8 mouse cellular contexts compared by ENCODE assay signal in the genomic region with DNA sequence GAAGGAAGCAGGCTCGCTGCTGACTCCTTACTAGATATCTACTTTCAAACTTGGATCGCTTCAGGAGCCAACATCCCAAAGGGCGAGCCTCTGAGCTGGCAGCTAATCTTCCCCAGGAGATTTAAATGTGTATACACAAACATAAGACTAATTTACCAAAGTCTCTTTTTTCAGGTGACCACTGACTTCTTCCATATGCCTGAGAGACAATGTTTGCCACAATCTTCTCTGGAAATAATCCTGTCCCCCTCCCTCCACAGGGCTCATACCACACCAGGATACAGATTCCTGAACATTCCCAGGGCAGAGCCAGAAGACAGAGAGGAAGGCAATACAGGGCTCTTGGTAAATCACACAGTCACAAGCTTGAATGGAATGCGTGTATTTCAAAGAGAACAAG. TPM values are rescaled to one million over a fixed set of nuclear protein-coding genes. Genes with fewer than 3 reads are reported as not detected.
A peak's percentile ranks its signal among the peaks of the same experiment; 100 is the strongest.
DNase-seq lines count a peak whose midpoint lies in the region; ATAC-seq and TF ChIP-seq lines count a peak whose summit lies in the region.

No protein-coding gene starts in this region.

- no peaks in the 10 kb centered on the region for H3K27me3 ChIP-seq in heart, embryonic 15.5 days
- no peaks in the 10 kb centered on the region for H3K27me3 ChIP-seq in forebrain, postnatal 0 days (ENCODE audit: insufficient read depth, low read length)
- H3K27me3 ChIP-seq in midbrain, embryonic 10.5 days (ENCODE audit: low read depth, poor library complexity, severe bottlenecking): no peaks in the 10 kb centered on the region

- H3K4me2 ChIP-seq in heart, embryonic 15.5 days: peak overlapping the region; percentile 74
- H3K4me2 ChIP-seq in forebrain, postnatal 0 days (ENCODE audit: low read depth): peak overlapping the region; percentile 90

- H3K4me3 ChIP-seq in heart, embryonic 15.5 days: peak overlapping the region; percentile 99
- H3K4me3 ChIP-seq in forebrain, postnatal 0 days (ENCODE audit: low read depth, low read length): peak overlapping the region; percentile 90
- peak overlapping the region; percentile 81; the same call in 1 of the 2 replicates for H3K4me3 ChIP-seq in midbrain, embryonic 10.5 days

- peaks cover 13% of the 10 kb centered on the region; the same call in 1 of the 2 replicates for H3K9me3 ChIP-seq in heart, embryonic 15.5 days (replicated peaks)
- H3K9me3 ChIP-seq in forebrain, postnatal 0 days (ENCODE audit: low read length): peaks cover 6% of the 10 kb centered on the region; the same call in 1 of the 2 replicates
- peaks cover 26% of the 10 kb centered on the region for H3K9me3 ChIP-seq in midbrain, embryonic 10.5 days (replicated peaks)

- H3K27ac ChIP-seq in heart, embryonic 15.5 days: no peak overlapping the region
- H3K27ac ChIP-seq in forebrain, postnatal 0 days (ENCODE audit: low read depth, low read length): no peak overlapping the region
- H3K27ac ChIP-seq in midbrain, embryonic 10.5 days (replicated peaks): peak overlapping the region; percentile 99; the same call in 1 of the 2 replicates

- H3K9ac ChIP-seq in heart, embryonic 15.5 days: no peak overlapping the region
- H3K9ac ChIP-seq in forebrain, postnatal 0 days: no peak overlapping the region

- no peak for ATAC-seq in heart, embryonic 15.5 days (replicated peaks; ENCODE audit: insufficient number of reproducible peaks, insufficient read depth, low FRiP score, low read depth)
- no peak for ATAC-seq in forebrain, postnatal 0 days

- H3K36me3 ChIP-seq in heart, embryonic 15.5 days: peaks cover 20% of the 10 kb centered on the region
- H3K36me3 ChIP-seq in forebrain, postnatal 0 days (ENCODE audit: insufficient read depth): peaks cover 7% of the 10 kb centered on the region; the same call in 1 of the 2 replicates
- H3K36me3 ChIP-seq in midbrain, embryonic 10.5 days: peaks cover 43% of the 10 kb centered on the region

- no peak for TF ChIP-seq CTCF in forebrain, postnatal 0 days (IDR thresholded peaks at IDR 0.05; ENCODE audit: low read depth)

- DNase-seq in heart, adult 9 months (ENCODE audit: low spot score in 2 of 2): no peak
- DNase-seq in Muller cell, postnatal 12 days (ENCODE audit: inconsistent ontology term): peak; percentile 37
- no peak for DNase-seq in forebrain, postnatal 0 days
- no peak for DNase-seq in midbrain, embryonic 10.5 days (ENCODE audit: low spot score)
- no peak for DNase-seq in gastrocnemius, adult 18-20 months (ENCODE audit: low spot score)
- no peak for DNase-seq in cerebellum, adult 9-10 months
- DNase-seq in embryo, embryonic 9.5 days (ENCODE audit: extremely low spot score): no peak

- H3K4me1 ChIP-seq in heart, embryonic 15.5 days (replicated peaks): peaks cover 32% of the 10 kb centered on the region
- peaks cover 14% of the 10 kb centered on the region; the same call in 1 of the 2 replicates for H3K4me1 ChIP-seq in forebrain, postnatal 0 days (ENCODE audit: insufficient read depth)
- H3K4me1 ChIP-seq in midbrain, embryonic 10.5 days: peaks cover 66% of the 10 kb centered on the region

- 65% methylated on average over 4 of the region's 4 CpGs for WGBS in heart, embryonic 15.5 days
- 72% methylated on average over 4 of the region's 4 CpGs for WGBS in forebrain, postnatal 0 days
- WGBS in midbrain, embryonic 10.5 days: 82% methylated on average over 4 of the region's 4 CpGs

RNA-seq across cellular contexts. Expression of gene Nnat, which starts 4.8 kb away (rescaled TPM):
- 54.1 and 117 TPM in 2 replicates for polyA plus RNA-seq in heart, embryonic 15.5 days (2015; fragmentation: Nextera tagmentation; extraction: Ambion mirVana)
- total RNA-seq in forebrain, postnatal 0 days (2014; rRNA removed): 4,630 and 7,303 TPM in 2 replicates
- 6,353 and 7,049 TPM in 2 replicates for polyA plus RNA-seq in forebrain, postnatal 0 days (2015; fragmentation: Nextera tagmentation; extraction: Ambion mirVana)
- 1,354 and 2,071 TPM in 2 replicates for polyA plus RNA-seq in midbrain, embryonic 10.5 days (2016; fragmentation: Nextera tagmentation; extraction: Ambion mirVana)
- total RNA-seq in gastrocnemius, adult 18-20 months (2021): 10 to 100 TPM in 1 of 2 experiments, 1 to 10 TPM in 1; 1.6 to 16.4 TPM

RNA-seq across cellular contexts. Expression of gene Blcap, which starts 6.4 kb away (rescaled TPM):
- 32.5 and 35.7 TPM in 2 replicates for polyA plus RNA-seq in heart, embryonic 15.5 days (2015; fragmentation: Nextera tagmentation; extraction: Ambion mirVana)
- 166 and 208 TPM in 2 replicates for total RNA-seq in forebrain, postnatal 0 days (2014; rRNA removed)
- polyA plus RNA-seq in forebrain, postnatal 0 days (2015; fragmentation: Nextera tagmentation; extraction: Ambion mirVana): 231 and 295 TPM in 2 replicates
- 76.4 and 103 TPM in 2 replicates for polyA plus RNA-seq in midbrain, embryonic 10.5 days (2016; fragmentation: Nextera tagmentation; extraction: Ambion mirVana)
- 10 to 100 TPM; 28.0 to 36.7 TPM for total RNA-seq in gastrocnemius, adult 18-20 months (2021)

Comparison
In these comparisons a context has a peak if more than half of its experiments do, and no peak if none do; other contexts are left out.
1. RNA of gene Nnat, which starts 4.8 kb away (polyA plus RNA-seq): 6,353 to 7,049 TPM in forebrain, postnatal 0 days and 1,354 to 2,071 TPM in midbrain, embryonic 10.5 days; 54.1 to 117 TPM in heart, embryonic 15.5 days; every median in the first group is over 10 times any median in the second.
2. Peak in every context shown above with its lines, with median percentiles within 50 percentile points of each other: H3K4me3 ChIP-seq.